Mouse (Mus musculus) thymus, adult 2 months (tissue): Measurements from ENCODE around the gene Ryr1.

Experiments
- CTCF ChIP-seq: fragments of 200-500 bp; IDR thresholded peaks from 2 replicates; pipeline ENCODE4 v1.5.1; 2012; ENCODE audit warnings: mild to moderate bottlenecking, control low read depth, low read length, moderate library complexity, borderline replicate concordance; ENCODE audit not compliant: control insufficient read depth, poor library complexity, insufficient read depth; ENCODE audit errors: extremely low read depth
- POLR2A ChIP-seq: fragments of 200-500 bp; IDR thresholded peaks from 2 replicates; pipeline ENCODE4 v1.6.1; 2012; ENCODE audit warnings: mild to moderate bottlenecking, low read length, control low read depth, moderate library complexity; ENCODE audit not compliant: control insufficient read depth, poor library complexity, insufficient read depth; ENCODE audit errors: extremely low read depth

GRCm38 (mm10) chr7:29076977-29077376 lies 48.0 kb downstream of the Ryr1 start:
- no peak for TF ChIP-seq CTCF
- TF ChIP-seq POLR2A = no peak
